In genomic region chr16:11175100-11175488, GRCm38 (mm10) we compare ENCODE assay signal across 8 mouse cellular contexts. TPM values are rescaled to one million over a fixed set of nuclear protein-coding genes. Genes with fewer than 3 reads are reported as not detected.
DNase-seq lines count a peak whose midpoint lies in the region; ATAC-seq and TF ChIP-seq lines count a peak whose summit lies in the region.

No protein-coding gene starts in this region.

- peak overlapping the region; percentile 87; the same call in 1 of the 2 replicates for H3K27ac ChIP-seq in embryonic facial prominence, embryonic 12.5 days
- H3K27ac ChIP-seq in intestine, postnatal 0 days (ENCODE audit: low read depth, low read length), result peak overlapping the region; percentile 91
- H3K27ac ChIP-seq in neural tube, embryonic 15.5 days (replicated peaks), result peak overlapping the region; percentile 91

- no peaks in the 10 kb centered on the region for H3K36me3 ChIP-seq in embryonic facial prominence, embryonic 12.5 days
- no peaks in the 10 kb centered on the region for H3K36me3 ChIP-seq in intestine, postnatal 0 days (ENCODE audit: control insufficient read depth, insufficient read depth)
- H3K36me3 ChIP-seq in neural tube, embryonic 15.5 days, result no peaks in the 10 kb centered on the region

- no peak for ATAC-seq in embryonic facial prominence, embryonic 12.5 days (ENCODE audit: insufficient number of reproducible peaks, insufficient read depth, low FRiP score, low TSS enrichment)
- ATAC-seq in intestine, postnatal 0 days, result no peak
- ATAC-seq in neural tube, embryonic 15.5 days (ENCODE audit: low FRiP score), result no peak

- H3K9me3 ChIP-seq in embryonic facial prominence, embryonic 12.5 days, result no peaks in the 10 kb centered on the region
- no peaks in the 10 kb centered on the region for H3K9me3 ChIP-seq in intestine, postnatal 0 days (ENCODE audit: control insufficient read depth)
- H3K9me3 ChIP-seq in neural tube, embryonic 15.5 days (replicated peaks), result no peaks in the 10 kb centered on the region

- whole genome bisulfite sequencing in lung, adult 2 months, result under 1% methylated on average over 9 of the region's 9 CpGs
- WGBS in embryonic facial prominence, embryonic 12.5 days, result 10% methylated on average over 9 of the region's 9 CpGs
- 7% methylated on average over 9 of the region's 9 CpGs for WGBS in intestine, postnatal 0 days
- 8% methylated on average over 9 of the region's 9 CpGs for WGBS in neural tube, embryonic 15.5 days

- DNase-seq in lung, adult 2 months, result no peak
- no peak for DNase-seq in lung, postnatal 36 days
- no peak for DNase-seq in MN1 (ENCODE audit: low spot score)
- DNase-seq in thymus, postnatal 0 days (ENCODE audit: low spot score), result no peak
- DNase-seq in spleen, postnatal 4 days (ENCODE audit: low spot score in 2 of 2), result no peak

- H3K4me1 ChIP-seq in lung, adult 2 months (ENCODE audit: control insufficient read depth, insufficient read depth, low read length), result peaks cover 25% of the 10 kb centered on the region
- 0 out of 2 replicates have a peak, but pooled peaks cover 9% of the 10 kb centered on the region for H3K4me1 ChIP-seq in embryonic facial prominence, embryonic 12.5 days
- peaks cover 4% of the 10 kb centered on the region; the same call in 1 of the 2 replicates for H3K4me1 ChIP-seq in intestine, postnatal 0 days (replicated peaks; ENCODE audit: control insufficient read depth, insufficient read depth, low read length)
- H3K4me1 ChIP-seq in neural tube, embryonic 15.5 days, result peaks cover 24% of the 10 kb centered on the region

- peak overlapping the region; percentile 73 for H3K9ac ChIP-seq in embryonic facial prominence, embryonic 12.5 days
- H3K9ac ChIP-seq in intestine, postnatal 0 days (ENCODE audit: low read depth, low read length), result peak overlapping the region; percentile 92
- H3K9ac ChIP-seq in neural tube, embryonic 15.5 days (replicated peaks), result peak overlapping the region; percentile 86

- TF ChIP-seq POLR2A in lung, adult 2 months (IDR thresholded peaks at IDR 0.05; ENCODE audit: borderline replicate concordance, extremely low read depth, low read depth, low read length), result no peak

- H3K4me2 ChIP-seq in embryonic facial prominence, embryonic 12.5 days (replicated peaks), result peak overlapping the region; percentile 80
- H3K4me2 ChIP-seq in intestine, postnatal 0 days (replicated peaks; ENCODE audit: low read depth), result peak overlapping the region; percentile 78
- H3K4me2 ChIP-seq in neural tube, embryonic 15.5 days, result peak overlapping the region; percentile 83

- TF ChIP-seq CTCF in lung, adult 2 months (IDR thresholded peaks at IDR 0.05; ENCODE audit: insufficient read depth, low read length), result no peak
- no peak for TF ChIP-seq CTCF in intestine, postnatal 0 days (IDR thresholded peaks at IDR 0.05; ENCODE audit: low read depth)

- peak overlapping the region; percentile 83 for H3K4me3 ChIP-seq in lung, adult 2 months (replicated peaks; ENCODE audit: extremely low read depth, low read depth, low read length)
- H3K4me3 ChIP-seq in embryonic facial prominence, embryonic 12.5 days, result peak overlapping the region; percentile 86
- peak overlapping the region; percentile 82 for H3K4me3 ChIP-seq in intestine, postnatal 0 days (ENCODE audit: low read depth, low read length)
- peak overlapping the region; percentile 86 for H3K4me3 ChIP-seq in neural tube, embryonic 15.5 days (replicated peaks)

- H3K27me3 ChIP-seq in embryonic facial prominence, embryonic 12.5 days, result no peaks in the 10 kb centered on the region
- H3K27me3 ChIP-seq in intestine, postnatal 0 days (replicated peaks; ENCODE audit: control insufficient read depth, insufficient read depth, low read length), result no peaks in the 10 kb centered on the region
- H3K27me3 ChIP-seq in neural tube, embryonic 15.5 days (replicated peaks), result 0 out of 2 replicates have a peak, but pooled peaks cover 2% of the 10 kb centered on the region

RNA-seq across cellular contexts. Expression of gene Zc3h7a, which starts 1.1 kb away (rescaled TPM):
- 44.1 and 73.2 TPM in 2 replicates for polyA plus RNA-seq in lung, adult 2 months (2012; rRNA removed)
- polyA plus RNA-seq in embryonic facial prominence, embryonic 12.5 days (2016; fragmentation: Nextera tagmentation; extraction: Ambion mirVana), result 112 TPM in 2 replicates
- 32.4 and 41.2 TPM in 2 replicates for polyA plus RNA-seq in intestine, postnatal 0 days (2015; fragmentation: Nextera tagmentation; extraction: Ambion mirVana)
- 72.7 and 73.4 TPM in 2 replicates for polyA plus RNA-seq in neural tube, embryonic 15.5 days (2015; fragmentation: Nextera tagmentation; extraction: Ambion mirVana)
- 84.5 and 89.5 TPM in 2 replicates for polyA plus RNA-seq in thymus, postnatal 0 days (2015; fragmentation: Nextera tagmentation; extraction: Ambion mirVana)

RNA-seq across cellular contexts. Expression of gene Rsl1d1, which starts 28.0 kb away (rescaled TPM):
- 3.7 and 6.0 TPM in 2 replicates for polyA plus RNA-seq in lung, adult 2 months (2012; rRNA removed)
- 198 and 211 TPM in 2 replicates for polyA plus RNA-seq in embryonic facial prominence, embryonic 12.5 days (2016; fragmentation: Nextera tagmentation; extraction: Ambion mirVana)
- 61.1 and 65.5 TPM in 2 replicates for polyA plus RNA-seq in intestine, postnatal 0 days (2015; fragmentation: Nextera tagmentation; extraction: Ambion mirVana)
- 119 and 140 TPM in 2 replicates for polyA plus RNA-seq in neural tube, embryonic 15.5 days (2015; fragmentation: Nextera tagmentation; extraction: Ambion mirVana)
- 207 and 215 TPM in 2 replicates for polyA plus RNA-seq in thymus, postnatal 0 days (2015; fragmentation: Nextera tagmentation; extraction: Ambion mirVana)

RNA-seq across cellular contexts. Expression of gene Txndc11, which starts 40.6 kb away (rescaled TPM):
- 23.2 and 25.6 TPM in 2 replicates for polyA plus RNA-seq in lung, adult 2 months (2012; rRNA removed)
- polyA plus RNA-seq in embryonic facial prominence, embryonic 12.5 days (2016; fragmentation: Nextera tagmentation; extraction: Ambion mirVana), result 40.2 and 41.7 TPM in 2 replicates
- polyA plus RNA-seq in intestine, postnatal 0 days (2015; fragmentation: Nextera tagmentation; extraction: Ambion mirVana), result 26.8 and 27.7 TPM in 2 replicates
- polyA plus RNA-seq in neural tube, embryonic 15.5 days (2015; fragmentation: Nextera tagmentation; extraction: Ambion mirVana), result 28.7 and 29.3 TPM in 2 replicates
- polyA plus RNA-seq in thymus, postnatal 0 days (2015; fragmentation: Nextera tagmentation; extraction: Ambion mirVana), result 23.6 and 27.2 TPM in 2 replicates
